Mouse (Mus musculus) megakaryocyte, adult 5-6 weeks (primary cell): ENCODE measurements at regions not wholly inside any gene's neighbourhood (a gene's known extent, or its start where the extent isn't known, plus 50 kb on each side); places are given as distances from the start of the nearest gene placed in this dataset.

ENCODE experiments used
- ATAC-seq: 2 replicates; pipeline ENCODE4 v1.8.0; 2016; ENCODE audit warnings: mild to moderate bottlenecking, inconsistent platforms; ENCODE audit not compliant: poor library complexity, severe bottlenecking

DNA sequence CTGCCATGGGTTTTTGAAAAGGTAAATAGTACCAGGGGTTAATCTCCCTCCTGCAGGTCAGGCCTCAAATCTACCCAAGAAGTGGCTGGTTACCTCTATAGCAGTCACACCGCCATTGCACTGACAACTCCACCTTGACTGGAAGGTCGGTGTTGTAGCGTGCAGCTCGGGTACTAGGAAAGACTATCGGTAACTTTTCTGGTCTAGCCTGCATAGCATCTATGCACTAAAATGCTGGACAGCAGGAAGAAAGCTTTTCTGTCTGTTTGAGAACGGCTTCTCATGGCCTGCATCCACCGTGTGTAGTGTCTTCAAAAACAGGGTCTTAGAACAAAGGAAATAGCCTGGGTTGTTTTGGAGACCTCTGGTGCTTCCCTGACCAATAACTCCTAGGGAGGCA, 88.8 kb downstream of the Bms1 start:
- ATAC-seq, result no peak

DNA sequence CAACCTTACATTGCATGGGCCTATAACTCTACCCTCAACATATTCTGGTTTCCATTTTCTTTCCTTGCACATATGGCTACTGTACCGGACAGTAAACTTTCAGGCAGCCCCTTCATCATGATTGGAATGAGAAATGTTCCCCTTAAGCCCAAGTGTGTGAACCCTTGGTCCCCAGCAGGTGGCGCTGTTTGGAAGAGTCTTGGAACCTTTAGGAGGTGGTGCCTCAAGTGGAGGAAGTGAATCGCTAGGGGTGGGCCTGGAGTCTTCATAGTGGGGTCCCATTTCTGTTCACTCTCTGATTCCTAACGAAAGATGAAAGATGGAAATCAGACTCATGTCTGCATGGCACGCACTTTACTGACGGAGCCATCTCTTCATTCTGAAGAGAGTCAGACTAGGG, 91.8 kb downstream of the Bms1 start:
- ATAC-seq, result peak; percentile 43; the same call in 1 of the 2 replicates

DNA sequence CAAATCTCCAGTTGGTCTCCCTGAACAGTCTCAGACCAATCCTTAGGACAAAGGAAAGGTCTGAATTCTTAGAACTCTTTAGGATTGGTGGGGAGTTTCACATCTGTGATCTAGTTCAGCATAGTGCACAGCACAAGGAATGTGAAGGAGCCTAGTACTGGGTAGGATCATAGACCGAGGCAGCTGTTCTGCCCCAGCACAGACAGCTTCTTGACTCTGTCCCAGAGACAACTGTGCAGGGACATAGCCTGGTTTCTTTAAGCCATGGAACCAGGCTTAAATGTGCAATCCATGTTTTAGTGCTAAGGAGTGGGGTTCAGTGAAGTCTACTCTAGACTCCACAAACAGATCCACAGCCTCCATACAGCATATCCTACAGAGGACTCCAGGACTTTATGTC, 93.6 kb downstream of the Bms1 start:
- ATAC-seq, result no peak

GRCm38 (mm10) chr6:118324559-118324958, 94.7 kb downstream of the Bms1 start:
- no peak for ATAC-seq

GRCm38 (mm10) chr6:118323052-118323451, 96.2 kb downstream of the Bms1 start:
- ATAC-seq, result no peak

- ATAC-seq, result no peak
These were observed 96.6 kb downstream of the Bms1 start for GRCm38 (mm10) chr6:118322631-118323030.

DNA sequence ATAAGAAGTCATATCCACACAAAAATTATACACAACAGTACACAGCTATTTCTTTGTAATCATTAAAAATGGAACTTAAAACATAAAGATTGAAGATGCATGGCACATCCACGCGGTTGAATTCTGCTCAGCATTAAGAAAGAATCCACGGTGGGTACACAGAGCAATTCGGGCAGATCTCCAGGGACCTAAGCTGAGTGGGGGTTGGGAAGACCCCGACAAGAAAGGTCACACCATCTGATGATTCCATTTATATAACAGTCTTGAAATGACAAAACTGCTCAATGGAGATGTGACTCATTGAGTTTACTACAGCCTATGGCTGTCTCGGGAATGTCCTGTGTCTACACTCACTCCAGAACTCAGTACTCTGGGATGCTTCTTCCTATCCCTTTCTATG, 97.2 kb downstream of the Bms1 start:
- ATAC-seq, result no peak

- ATAC-seq, result no peak
These were observed 99.2 kb downstream of the Bms1 start for GRCm38 (mm10) chr6:118320021-118320525.

DNA sequence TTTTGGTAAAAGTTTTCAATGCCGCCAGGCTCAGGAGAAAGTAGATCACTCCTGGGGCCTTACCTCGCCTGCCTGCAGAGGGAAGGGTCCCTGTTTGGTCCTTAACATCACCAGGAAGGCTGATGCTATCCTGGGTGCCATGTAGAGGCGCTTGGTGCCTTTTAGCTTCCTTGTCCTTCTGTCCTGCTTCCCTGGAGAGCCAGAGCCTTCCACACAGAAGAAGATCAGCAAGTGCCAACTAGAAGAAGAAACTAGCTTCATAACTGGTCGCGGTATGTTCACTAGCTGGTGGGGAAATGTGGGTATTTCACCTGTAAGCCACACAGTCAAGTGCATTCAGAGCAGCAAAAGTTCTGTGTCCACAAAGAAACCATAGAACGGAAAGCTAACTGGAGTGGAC, 103.4 kb downstream of the Bms1 start:
- ATAC-seq, result no peak

GRCm38 (mm10) chr6:118314941-118315687, 104.2 kb downstream of the Bms1 start:
- no peak for ATAC-seq

GRCm38 (mm10) chr6:118311081-118311480, 108.2 kb downstream of the Bms1 start:
- no peak for ATAC-seq

DNA sequence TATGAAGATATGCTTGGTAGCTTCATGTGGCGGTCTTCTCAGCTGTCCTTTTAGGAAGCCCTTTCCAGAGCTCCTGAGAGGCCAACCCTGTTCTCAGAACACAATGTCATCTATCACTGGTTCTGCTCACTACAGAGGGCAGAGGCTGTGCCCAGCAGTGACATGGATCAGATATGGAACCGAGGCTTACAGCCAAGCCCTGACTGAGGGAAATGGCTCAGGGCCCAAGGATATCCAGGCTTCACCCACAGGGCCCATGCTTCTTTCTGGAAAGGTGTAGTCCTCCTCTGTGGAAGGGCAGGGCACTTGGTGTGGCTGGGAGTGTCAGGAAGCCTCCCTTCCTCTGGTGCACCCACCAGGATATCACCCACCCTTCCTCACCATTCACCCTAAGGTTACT, 109.4 kb downstream of the Bms1 start:
- no peak for ATAC-seq

GRCm38 (mm10) chr6:118308586-118308985, 110.7 kb downstream of the Bms1 start:
- no peak for ATAC-seq

GRCm38 (mm10) chr6:118307481-118307880, 110.0 kb upstream of the Ret start:
- no peak for ATAC-seq

DNA sequence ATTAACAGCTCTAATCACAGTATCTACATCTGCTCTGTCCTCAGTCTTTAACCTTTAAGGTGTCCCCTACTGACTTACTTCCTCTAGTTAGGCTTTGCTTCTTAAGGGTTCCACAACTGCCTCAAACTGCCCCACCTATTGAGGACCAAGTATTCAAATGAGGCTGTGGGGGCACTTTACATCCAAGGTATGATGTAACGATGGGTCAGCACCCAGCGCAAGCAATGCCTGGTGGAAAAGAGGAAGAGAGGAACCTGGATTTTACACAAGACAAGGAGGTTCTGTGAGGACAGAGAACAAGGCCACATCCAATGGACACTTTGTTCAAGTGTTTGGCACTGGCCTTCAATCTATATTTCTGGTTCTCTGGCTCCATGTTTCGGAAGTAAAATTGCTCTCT, 107.7 kb upstream of the Ret start:
- peak; percentile 36 for ATAC-seq

GRCm38 (mm10) chr6:118302783-118303350, 105.3 kb upstream of the Ret start:
- ATAC-seq, result peak; percentile 90

DNA sequence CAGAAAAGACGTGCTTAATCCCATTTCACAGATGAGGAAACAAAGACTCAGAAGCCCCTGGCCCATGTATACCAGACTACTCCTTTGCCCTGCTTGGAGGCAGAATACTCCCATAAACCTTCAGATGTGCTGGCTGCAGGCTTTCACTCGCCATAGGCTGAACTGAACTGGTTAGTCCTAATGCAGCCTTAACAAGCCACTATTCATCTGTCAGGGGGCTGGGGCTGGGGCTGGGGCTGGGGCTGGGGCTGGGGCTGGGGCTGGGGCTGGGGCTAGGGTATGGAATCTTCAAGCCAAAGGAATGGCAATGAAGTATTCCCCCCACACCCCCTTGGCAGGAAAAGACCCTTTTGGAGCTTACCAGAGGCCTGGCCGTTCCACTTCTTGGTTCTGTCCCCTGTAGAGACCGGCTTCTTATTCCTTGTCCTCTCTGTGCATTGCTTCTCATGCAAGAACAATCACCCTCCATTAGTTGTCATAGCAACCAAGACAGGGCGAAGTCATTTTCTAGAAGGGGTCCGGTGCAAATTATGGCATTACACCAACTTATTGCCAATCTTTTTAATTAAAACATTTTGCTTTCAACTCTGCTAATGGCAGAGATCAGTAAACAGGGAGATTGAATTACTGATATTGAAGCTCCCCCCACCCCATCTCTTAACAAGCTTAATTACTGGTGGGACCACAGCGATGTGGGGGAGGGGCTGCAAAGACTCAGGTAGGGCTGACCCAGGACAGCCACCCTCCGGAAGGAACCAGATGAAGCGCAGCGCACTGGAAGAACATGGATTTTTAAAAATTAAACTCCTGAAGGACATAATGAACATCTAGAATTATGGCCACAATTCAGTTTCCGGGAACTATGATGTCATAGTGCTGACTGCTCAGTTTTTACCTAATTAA, 104.6 kb upstream of the Ret start:
- ATAC-seq, result no peak

DNA sequence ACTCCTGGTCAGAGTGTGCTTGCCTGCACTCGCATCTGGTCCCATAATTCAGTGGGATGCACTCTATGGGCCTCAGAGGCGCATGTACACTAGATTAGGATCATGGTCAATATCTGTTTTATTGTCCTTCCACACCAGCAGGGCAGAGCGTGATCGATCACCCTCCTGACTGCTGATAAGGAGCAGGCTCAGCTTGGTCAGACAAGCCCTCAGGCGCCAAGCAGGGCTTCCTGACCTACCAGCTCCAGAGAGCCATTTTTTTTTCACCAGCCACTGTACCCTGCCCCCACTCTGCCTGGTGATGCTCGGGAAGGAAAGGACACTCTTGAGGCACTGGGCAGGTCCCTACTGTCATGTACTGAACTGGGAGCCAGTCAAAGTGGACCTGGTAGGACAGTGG, 103.3 kb upstream of the Ret start:
- ATAC-seq, result no peak

- ATAC-seq, result no peak
These were observed 100.1 kb upstream of the Ret start for GRCm38 (mm10) chr6:118297576-118297975.

GRCm38 (mm10) chr6:118293986-118294385, 96.5 kb upstream of the Ret start:
- ATAC-seq, result no peak

- no peak for ATAC-seq
These were observed 95.4 kb upstream of the Ret start for GRCm38 (mm10) chr6:118292928-118293327.

DNA sequence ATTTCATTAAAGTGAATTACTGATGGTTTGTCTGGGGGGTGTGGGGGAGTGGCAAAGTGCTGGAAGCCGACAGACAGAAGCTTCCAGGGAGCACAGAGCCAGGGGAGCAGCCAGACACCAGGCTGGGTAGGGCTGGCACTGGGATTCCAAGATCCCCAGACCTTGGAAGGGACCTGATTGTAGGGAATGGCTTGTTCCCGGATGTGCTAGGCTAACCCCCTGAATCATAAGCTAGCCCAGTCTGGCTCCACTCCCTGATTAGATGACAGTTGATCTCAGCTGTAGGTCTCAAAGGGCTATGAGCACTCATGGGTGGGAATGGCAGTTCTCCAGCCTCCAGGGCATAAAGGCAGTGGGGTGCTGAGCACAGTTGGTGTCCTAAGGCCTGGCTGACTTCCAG, 94.8 kb upstream of the Ret start:
- ATAC-seq, result no peak
